Mouse (Mus musculus): ENCODE measurements around the gene Kat2a. TPM values are rescaled to one million over a fixed set of nuclear protein-coding genes. Genes with fewer than 3 reads are reported as not detected.
A peak's percentile ranks its signal among the peaks of the same experiment; 100 is the strongest.

The Kat2a gene
- total RNA-seq, 1 experiment from 2014 or later = 9.2 TPM

DNA sequence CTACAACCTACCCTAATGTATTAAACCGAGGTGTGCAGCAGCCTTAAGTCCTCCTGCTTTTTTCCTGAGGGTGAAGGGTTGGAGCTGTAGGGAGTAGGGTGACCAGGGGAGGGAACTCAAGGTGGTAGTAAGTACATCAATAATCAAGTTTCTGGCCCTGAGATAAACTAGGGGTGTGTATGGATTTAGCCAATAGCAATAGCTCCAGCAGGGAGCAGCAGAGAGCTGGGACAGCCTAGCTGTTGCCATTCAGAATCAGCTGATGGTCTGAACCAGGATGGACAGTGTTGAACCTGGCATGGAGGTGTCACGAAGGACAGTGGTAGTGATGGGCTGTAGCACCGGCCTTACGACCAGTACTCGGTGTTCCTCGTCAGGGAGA is 2.3 kb upstream of the Kat2a start:
- ATAC-seq (ENCODE audit: extremely low read depth, insufficient number of reproducible peaks, low FRiP score, poor library complexity, severe bottlenecking) = peak; percentile 66

GRCm38 (mm10) chr11:100713735-100714533 is 1.7 kb upstream of the Kat2a start, which contains the start of gene Hspb9:
Gene Hspb9 (plus strand): TSS chr11:100713850.
- peak; percentile 31; the same call in 1 of the 2 replicates for ATAC-seq (ENCODE audit: extremely low read depth, insufficient number of reproducible peaks, low FRiP score, poor library complexity, severe bottlenecking)

GRCm38 (mm10) chr11:100713174-100713573 is 909 bp upstream of the Kat2a start:
- ATAC-seq (ENCODE audit: extremely low read depth, insufficient number of reproducible peaks, low FRiP score, poor library complexity, severe bottlenecking) = no peak

GRCm38 (mm10) chr11:100710977-100711376 is 1.3 kb downstream of the Kat2a start:
- ATAC-seq (ENCODE audit: extremely low read depth, insufficient number of reproducible peaks, low FRiP score, poor library complexity, severe bottlenecking) = no peak

DNA sequence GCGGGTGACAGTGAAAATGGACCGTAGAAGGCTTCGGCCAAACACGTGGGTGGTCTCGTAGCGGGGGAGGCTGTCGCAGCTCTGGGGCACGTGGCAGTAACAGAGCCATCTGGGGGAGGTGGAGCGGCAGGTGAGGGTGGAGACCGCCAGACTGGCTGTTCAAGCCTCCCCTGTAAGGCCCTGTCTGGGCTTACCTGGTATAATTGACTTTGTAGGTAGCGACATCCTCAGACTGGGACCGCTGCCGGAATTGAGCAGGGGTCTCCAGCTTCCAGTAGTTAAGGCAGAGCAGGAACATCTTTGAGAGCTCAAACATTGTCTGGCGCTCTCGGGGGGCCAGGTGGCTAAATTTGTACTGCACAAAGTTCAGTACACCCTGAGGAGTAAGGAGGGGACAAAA is 1.7 kb downstream of the Kat2a start:
- no peak for ATAC-seq (ENCODE audit: extremely low read depth, insufficient number of reproducible peaks, low FRiP score, poor library complexity, severe bottlenecking)

- no peak for ATAC-seq (ENCODE audit: extremely low read depth, insufficient number of reproducible peaks, low FRiP score, poor library complexity, severe bottlenecking)
These were observed 3.0 kb downstream of the Kat2a start for GRCm38 (mm10) chr11:100709201-100709810.

DNA sequence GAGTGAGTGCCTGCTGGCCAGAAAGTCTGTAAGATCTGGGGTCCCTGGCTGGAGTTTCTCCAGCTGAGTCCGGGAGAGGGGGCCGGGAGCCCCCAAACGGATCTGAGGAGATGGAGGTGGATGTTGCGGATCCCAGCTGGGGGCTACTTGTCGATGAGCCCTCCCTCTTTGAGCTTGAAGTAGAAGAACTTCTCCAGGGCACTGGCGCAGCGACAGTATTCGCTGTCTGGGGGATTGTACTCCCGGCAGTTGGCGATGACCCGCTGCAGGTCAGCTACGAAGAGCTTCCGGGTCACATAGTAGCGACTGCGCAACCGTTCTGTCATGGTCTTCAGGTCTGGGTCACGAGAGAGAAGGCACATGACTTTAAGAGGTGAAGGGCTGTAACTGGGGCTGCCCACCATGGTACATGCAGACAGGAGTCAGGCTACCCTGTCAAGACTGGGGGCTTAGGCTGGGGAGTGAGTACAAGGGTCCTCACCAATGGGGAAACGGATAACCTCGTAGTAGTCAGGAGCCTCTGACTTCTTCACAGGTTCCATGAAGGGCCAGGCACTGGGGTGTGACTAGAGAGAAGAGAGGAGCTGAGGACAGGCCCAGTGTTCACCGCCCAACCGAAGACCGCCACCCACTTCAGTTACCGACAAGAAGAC is 7.0 kb downstream of the Kat2a start:
- ATAC-seq (ENCODE audit: extremely low read depth, insufficient number of reproducible peaks, low FRiP score, poor library complexity, severe bottlenecking) = no peak

DNA sequence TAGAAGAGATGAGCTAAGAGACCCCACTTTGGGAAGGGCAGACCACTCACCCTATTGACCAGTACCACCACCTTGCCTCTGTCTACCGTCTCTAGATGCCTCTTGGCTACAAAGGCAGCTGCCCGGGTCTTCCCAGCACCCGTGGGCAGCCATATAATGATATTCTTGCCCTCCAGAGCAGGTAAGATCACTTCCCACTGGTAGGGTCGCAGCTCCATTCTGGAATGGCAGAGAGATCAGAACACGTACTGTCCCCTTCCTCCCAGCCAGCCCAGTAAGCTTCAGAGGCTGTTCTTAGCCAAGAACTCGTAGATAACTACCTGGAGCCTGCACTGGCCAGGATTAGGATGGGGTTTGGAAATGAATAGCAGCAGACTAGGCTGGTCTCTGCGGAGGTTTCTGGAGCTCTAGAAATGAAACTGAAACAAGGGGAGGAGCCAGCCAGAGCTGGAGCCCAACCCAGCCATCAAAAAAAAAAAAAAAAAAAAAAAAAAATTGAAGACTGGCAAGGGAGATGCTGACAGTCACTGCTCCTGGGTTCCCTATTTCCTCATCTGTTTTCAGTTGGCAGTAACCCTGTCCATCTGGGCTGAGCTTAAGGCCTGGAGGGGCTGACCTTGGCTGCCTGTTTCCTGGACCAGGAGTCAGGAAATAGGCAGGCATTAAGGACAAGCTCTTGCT is 8.3 kb downstream of the Kat2a start, which contains the start of gene Dhx58:
Gene Dhx58 (minus strand): TSS at position 421 of the 681 bp plus-strand sequence.
- peak; percentile 21 for ATAC-seq (ENCODE audit: extremely low read depth, insufficient number of reproducible peaks, low FRiP score, poor library complexity, severe bottlenecking)

- ATAC-seq (ENCODE audit: extremely low read depth, insufficient number of reproducible peaks, low FRiP score, poor library complexity, severe bottlenecking) = no peak
These were observed 8.9 kb downstream of the Kat2a start for GRCm38 (mm10) chr11:100703366-100703765.

GRCm38 (mm10) chr11:100702906-100703305 is 9.4 kb downstream of the Kat2a start:
- ATAC-seq (ENCODE audit: extremely low read depth, insufficient number of reproducible peaks, low FRiP score, poor library complexity, severe bottlenecking) = no peak

GRCm38 (mm10) chr11:100702081-100702851 is 10.0 kb downstream of the Kat2a start:
- ATAC-seq (ENCODE audit: extremely low read depth, insufficient number of reproducible peaks, low FRiP score, poor library complexity, severe bottlenecking) = peak; percentile 73

GRCm38 (mm10) chr11:100701301-100701700 is 11.0 kb downstream of the Kat2a start:
- peak; percentile 50; the same call in 1 of the 2 replicates for ATAC-seq (ENCODE audit: extremely low read depth, insufficient number of reproducible peaks, low FRiP score, poor library complexity, severe bottlenecking)

GRCm38 (mm10) chr11:100700710-100701109 is 11.6 kb downstream of the Kat2a start:
- ATAC-seq (ENCODE audit: extremely low read depth, insufficient number of reproducible peaks, low FRiP score, poor library complexity, severe bottlenecking) = no peak

DNA sequence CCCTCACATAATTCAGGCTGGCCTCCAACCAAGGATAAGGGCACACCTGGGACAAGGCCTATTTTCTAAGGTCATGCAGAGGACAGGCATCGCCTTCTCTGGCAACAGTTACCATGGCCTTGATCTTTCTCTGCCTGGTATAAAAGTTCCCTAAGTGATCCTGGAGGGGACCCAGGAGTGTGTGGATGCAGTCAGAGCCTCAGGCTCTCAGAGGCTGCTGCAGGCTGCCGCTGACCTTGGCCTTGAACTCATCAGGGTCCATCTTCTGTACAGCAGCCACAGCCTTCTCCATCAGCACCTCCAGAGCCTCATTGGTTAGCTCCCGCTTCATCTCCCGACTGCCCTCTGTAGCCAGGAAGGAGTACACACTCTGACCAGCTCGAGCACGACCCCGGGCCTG is 14.3 kb downstream of the Kat2a start:
- ATAC-seq (ENCODE audit: extremely low read depth, insufficient number of reproducible peaks, low FRiP score, poor library complexity, severe bottlenecking) = no peak

GRCm38 (mm10) chr11:100694926-100695325 is 17.3 kb downstream of the Kat2a start:
- peak; percentile 64; the same call in 1 of the 2 replicates for ATAC-seq (ENCODE audit: extremely low read depth, insufficient number of reproducible peaks, low FRiP score, poor library complexity, severe bottlenecking)

- no peak for ATAC-seq (ENCODE audit: extremely low read depth, insufficient number of reproducible peaks, low FRiP score, poor library complexity, severe bottlenecking)
These were observed 19.1 kb downstream of the Kat2a start for GRCm38 (mm10) chr11:100693154-100693553.

- no peak for ATAC-seq (ENCODE audit: extremely low read depth, insufficient number of reproducible peaks, low FRiP score, poor library complexity, severe bottlenecking)
These were observed 20.1 kb downstream of the Kat2a start, which contains the start of gene Zfp385c for GRCm38 (mm10) chr11:100692164-100692616. Gene Zfp385c (minus strand): TSS chr11:100692455.

- no peak for ATAC-seq (ENCODE audit: extremely low read depth, insufficient number of reproducible peaks, low FRiP score, poor library complexity, severe bottlenecking)
These were observed 21.9 kb downstream of the Kat2a start for GRCm38 (mm10) chr11:100690389-100690788.

Data from neutrophil, adult 5-6 weeks (primary cell).